Mouse (Mus musculus): ENCODE measurements around the gene 1700066M21Rik.

Gene 1700066M21Rik

DNA sequence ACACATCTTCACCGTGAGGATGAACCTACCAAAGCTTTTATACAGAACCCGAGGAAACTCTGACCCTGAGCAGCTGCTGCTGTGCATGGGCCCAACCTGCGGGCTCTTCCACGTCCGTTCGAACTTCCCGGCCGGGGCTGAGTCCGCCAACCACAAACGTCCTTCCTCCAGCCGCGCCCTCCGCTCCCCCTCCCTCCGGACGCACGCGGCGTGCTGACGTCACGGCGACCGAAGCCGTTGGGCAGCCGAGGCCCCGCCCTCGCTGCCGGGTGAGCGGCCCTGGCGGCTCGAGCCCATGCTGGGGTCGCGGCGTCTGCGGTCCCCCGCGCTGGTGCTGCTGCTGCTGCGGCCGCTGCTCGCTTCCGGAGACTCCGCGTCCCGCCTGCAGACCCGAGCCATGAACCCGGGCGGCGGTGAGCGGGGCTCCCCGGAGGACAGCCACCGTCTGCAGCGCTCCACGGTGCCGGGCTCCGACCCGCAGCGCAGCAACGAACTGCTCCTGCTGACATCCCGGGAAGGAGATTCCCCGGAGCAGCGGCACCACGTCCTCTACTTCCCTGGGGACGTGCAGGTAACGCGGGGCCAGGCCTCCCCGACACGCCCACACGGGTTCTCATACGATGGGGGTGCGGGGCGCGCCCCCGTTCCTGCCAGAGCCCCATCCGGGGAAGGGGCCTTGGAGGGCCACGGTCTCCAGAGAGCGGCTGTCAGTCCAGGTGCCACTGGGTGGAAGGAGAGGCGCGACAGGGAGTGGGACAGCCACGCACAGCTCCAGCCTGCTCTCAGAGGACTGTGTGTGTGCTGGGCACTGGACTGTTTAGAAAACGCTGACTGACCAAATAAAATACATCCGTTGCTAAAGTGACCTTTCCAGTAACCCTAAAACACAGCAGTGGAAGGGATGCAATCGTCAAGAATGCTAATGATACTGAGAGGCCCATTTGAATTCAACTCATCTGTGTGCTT, at the start of gene 1700066M21Rik:
TSS of gene 1700066M21Rik (plus strand) at position 245 of the 966 bp plus-strand sequence.
- DNase-seq (ENCODE audit: low read depth, low spot score), result peak; percentile 94

DNA sequence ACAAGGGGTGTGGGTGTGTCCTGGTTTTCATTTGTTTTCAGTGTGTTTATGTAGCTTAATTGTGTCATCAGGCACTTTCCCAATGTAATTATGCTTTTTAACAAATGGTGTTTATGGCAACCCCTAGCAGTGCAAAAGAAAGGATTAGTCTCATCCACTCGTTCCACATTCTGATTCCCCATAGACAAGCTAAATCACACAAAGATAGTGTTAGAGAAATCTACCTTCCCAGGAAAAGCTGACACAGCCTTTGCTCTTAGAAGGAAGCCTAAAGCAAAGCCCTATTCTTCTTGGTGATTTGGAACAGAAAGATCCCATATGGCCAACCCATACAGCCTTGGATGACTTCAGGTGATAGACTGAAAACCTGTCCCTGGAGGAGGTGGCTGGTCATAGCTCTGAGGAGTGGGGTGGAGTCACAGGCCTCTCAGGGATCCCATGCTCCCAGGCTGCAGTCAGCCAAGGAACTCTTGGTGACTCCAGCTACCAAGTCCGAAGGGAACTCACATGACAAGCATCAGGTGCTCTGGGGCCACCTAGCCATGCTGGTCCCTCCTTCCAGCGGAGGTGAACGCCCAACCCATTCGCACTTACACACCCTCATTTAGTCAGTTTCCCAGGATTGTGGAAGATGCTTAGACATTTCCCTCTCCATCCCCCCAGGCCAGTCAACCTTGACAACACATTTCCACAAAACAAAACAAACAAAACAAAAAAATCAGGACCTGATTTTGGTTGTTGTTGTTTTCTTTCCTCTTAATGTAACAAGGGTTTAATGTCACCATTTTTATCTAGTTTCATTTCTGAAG, 47.9 kb upstream of the 1700066M21Rik start:
- no peak for DNase-seq (ENCODE audit: low read depth, low spot score)

DNA sequence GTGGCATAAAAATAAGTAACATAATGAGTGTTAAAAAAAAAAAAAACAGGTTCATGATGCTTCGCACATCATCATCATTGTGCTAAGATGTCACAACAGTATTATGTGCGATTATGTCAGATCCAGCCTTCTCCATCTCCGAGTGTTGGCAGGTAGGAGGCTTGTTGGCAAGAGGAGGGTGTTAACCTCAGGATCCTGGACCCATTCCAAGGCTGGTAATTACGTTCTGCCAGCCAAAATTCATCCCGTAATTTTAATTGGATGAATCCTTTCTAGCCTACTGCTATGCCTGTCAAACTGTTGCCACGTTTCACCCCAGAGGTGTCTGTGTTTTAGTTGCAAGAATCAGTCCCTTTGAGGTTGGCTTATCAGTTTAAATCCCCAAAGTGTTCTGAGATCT, 47.2 kb upstream of the 1700066M21Rik start:
- no peak for DNase-seq (ENCODE audit: low read depth, low spot score)

DNA sequence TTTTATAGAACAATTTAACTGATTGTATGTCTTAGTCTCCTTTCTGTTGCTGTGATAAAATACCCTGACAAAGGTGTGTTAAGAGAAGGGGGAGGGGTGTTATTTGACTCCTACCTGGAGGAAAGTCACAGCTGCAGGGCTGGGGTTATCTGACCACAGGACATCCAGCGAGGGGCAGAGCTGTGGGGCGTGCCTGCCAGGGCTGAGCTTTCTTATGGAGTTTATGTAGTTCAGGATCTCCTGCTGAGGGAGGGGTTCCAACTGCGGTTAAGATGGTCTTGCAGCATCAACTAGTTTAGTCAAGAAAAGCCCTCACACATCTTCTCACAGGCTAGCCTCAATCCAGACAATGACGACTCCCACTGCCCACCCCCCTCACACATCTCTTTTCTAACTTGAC, 45.4 kb upstream of the 1700066M21Rik start:
- no peak for DNase-seq (ENCODE audit: low read depth, low spot score)

DNA sequence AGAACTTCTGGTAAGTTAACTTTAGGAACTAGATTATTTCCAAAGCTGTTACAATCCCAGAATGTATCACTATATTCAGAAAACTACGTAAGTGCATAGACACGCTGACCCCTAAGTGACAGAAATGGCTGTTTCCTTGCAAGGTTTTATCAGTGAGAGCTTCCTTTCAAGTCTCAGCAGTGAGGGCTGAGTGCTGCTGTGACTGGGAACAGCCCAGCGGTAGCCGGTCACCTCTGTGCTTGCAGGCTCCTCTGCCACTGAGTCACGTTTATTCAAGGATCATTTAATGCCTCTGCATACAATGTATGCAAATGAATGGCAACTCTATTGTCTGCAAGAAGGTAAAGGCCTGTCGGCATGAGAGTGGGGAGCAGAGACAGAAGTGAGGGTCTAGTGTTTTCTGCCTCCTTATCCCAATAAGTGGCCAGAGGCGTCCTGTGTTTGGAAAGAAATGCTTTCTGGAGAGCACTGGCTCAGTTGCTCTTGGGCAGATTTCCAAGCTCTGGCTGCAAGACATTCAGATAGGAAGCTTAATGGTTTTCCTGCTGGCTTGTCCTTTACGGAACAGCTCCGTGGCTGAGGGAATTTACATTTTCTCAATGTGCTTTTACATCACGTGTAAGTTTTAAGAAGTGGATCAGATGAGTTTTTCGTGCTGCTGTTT, 43.7 kb upstream of the 1700066M21Rik start:
- DNase-seq (ENCODE audit: low read depth, low spot score), result no peak

DNA sequence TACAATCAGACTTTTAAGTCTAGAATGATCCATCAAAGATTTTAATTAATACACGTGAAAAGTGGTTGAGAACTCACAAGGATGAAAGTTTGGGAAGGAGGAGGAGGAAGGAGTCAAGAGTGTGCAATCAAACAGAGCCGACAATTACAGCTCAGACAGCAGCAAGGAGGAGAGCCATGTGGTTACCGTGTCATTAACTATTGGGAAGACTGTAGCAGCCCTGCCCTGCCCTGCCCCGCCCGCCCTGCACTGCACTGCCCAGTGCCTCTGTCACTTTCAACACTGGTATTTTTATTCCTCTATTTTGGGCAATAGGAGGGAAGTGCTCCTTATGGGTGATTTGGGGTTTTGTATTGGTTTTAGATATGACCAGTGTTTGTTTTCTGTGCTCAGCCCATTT, 42.2 kb upstream of the 1700066M21Rik start:
- DNase-seq (ENCODE audit: low read depth, low spot score), result no peak

DNA sequence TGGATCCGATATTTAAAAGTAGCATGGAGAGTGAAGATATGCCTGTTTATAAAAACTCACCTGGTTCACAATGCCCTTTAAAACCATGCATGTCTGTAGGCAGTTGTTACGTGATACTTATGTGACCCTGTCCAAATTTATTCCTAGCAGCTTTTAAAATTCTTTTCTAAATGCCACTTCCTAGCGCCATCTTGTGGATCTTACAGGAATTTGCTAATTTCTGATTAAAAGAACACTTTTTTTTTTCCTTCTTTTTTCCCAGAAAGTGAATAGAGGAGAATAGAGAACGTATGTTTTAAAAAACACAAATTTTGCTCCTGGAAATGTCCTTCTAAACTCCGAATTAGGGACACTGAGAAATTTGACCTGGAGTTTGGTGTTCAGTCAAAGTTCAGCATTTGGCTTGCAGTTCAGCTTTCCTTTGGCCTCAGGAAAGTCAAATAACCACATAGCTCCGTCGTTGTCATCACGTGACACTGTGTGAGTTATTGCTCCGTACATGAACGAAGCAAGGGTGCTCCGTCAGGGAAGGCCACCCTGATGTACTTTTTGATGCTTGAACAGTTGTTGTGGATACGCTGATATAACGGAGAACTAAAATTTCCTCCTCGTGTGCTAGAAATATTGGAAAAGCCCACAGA, 38.1 kb upstream of the 1700066M21Rik start:
- DNase-seq (ENCODE audit: low read depth, low spot score), result peak; percentile 30

DNA sequence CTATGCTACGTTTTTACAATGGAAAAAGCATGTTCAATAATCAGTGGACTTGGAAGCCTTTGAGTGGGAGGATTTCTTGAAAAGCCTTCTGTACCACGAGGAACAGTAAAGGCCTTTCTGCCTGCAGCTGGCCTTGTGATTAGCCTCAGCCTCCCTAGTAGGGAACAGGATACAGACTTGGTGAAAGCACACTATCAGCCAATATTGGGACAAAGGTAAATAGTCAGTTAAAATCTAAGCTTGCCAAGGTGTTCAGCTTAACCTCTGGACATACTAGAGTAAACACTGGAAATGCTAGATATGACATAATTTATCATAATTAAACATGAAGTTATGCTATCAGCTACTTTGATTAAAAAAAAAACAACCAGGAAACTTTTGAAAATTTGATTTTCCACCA, 36.2 kb upstream of the 1700066M21Rik start:
- DNase-seq (ENCODE audit: low read depth, low spot score), result no peak

DNA sequence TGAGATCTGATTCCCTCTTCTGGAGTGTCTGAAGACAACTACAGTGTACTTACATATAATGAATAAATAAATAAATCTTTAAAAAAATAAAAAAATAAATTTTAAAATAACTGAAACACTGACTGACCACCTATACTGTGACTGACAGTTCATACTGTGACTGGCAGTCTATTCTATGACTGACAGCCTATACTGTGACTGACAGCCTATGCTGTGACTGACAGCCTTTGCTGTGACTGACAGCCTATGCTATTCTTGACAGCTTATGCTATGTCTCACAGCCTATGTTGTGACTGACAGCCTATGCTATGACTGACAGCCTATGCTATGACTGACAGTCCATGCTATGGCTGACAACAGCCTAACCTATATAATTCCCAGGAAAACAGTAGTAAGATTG, 29.9 kb upstream of the 1700066M21Rik start:
- no peak for DNase-seq (ENCODE audit: low read depth, low spot score)

DNA sequence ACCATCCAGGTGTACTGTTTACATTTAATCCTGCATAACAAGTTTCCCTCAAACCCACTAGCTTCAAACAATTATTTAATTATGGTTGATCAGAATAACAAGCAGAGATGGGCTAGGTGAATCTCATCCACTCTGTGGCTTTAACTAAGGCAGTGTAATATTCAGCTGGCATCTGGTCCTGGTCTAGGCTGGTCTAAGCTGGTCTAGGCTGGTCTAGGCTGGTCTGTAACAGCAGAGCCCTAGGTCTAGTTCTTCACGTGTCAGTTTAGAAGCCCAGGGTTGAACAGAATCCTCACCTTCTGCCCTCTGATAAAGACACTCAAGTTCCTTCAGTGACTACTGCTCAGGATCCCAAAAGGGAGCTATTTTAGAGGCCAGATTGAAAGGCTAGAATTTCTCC, 25.5 kb upstream of the 1700066M21Rik start:
- no peak for DNase-seq (ENCODE audit: low read depth, low spot score)

DNA sequence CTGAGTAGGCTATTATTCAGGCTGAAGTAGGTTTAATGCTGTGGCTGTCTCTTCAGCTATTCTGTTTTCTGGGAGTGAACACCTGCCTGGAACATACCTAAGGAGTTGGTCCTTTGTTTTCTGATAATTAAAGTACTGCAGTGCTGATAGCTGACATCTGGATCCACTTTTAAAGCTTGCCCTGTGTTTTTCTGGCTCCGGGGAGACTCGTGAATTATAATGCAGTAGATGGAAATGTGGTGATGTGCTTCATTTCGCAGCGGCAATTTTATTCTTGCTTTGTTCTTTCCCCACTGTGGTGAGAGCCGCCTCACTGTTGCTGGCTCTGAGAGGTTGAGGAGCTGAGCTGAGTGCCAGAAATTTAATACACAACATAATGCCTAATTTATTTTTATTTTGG, 18.9 kb upstream of the 1700066M21Rik start:
- no peak for DNase-seq (ENCODE audit: low read depth, low spot score)

DNA sequence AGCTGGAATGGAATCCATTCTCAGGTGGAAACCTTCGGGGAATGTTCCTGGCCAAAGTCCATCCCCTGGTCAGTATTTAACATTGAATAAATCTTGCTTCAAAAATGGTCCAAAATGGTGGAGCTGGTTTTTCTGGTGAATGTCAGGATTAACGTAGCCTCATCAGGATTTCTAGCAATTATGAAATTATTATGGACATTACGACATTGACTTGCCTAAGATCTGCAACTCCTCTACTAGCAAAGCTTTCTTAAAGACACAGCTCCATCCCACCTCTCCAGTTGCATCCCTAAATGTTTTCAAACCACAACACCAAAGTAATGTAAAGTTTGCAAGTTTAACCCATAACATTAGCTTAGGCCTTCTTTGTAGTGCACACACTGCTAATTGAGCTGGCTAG, 10.0 kb upstream of the 1700066M21Rik start:
- no peak for DNase-seq (ENCODE audit: low read depth, low spot score)

DNA sequence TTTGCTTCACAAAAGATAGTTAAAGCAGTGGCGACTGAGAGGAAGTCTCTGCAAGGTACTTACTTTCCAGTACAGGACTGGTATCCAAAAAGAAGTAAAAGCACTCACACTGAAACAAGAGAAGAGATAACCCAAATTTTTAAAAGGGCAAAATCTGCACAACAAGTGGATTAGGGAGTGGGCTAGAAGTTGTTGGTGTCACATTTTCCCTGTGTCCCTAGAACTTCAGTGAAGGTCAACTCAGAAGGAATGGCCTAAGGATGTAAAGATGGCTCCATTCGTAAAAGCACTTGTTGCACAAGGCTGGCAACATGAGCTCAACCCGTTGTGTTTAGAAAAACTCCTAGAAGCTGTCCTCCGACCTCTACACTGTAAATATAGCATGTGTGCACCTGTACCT, 8.3 kb upstream of the 1700066M21Rik start:
- DNase-seq (ENCODE audit: low read depth, low spot score), result no peak

DNA sequence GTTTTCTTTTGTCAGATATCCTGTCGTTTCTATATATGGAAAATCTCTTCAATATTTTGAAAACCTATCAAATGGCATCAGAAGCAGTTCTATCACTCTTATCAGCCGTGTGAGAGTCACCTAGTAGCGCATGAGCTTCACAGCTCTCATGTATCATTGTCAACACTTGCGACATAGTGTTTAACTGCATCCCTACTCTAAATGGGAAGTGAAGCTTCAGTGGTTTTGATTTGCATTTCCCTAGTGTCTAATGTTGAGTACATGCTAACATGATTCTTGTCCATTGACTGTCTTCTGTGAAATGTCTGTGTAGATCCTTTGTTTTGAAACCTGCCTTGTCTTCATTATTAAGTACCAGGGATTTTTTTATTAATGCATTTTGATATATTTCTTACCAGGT, 7.0 kb upstream of the 1700066M21Rik start:
- DNase-seq (ENCODE audit: low read depth, low spot score), result no peak

DNA sequence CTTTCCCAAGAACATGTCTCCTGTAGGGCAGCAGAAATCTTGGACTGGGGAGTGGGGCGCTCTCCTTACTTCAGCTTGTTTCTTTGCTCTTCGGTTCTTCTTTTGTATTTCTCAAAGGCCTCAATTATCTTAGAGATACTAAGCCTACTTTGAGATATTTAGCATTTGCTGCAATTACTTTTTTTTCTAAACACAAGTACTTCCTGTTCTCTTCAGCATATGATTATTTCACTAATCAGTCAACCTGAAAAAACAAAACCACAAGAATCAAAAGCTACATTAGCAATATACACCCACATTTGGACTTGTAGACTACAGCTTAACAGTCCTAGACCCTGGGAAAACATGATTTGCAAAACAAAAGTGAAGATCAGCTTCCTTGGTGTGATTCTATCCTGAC, 2.1 kb upstream of the 1700066M21Rik start:
- peak; percentile 20 for DNase-seq (ENCODE audit: low read depth, low spot score)

DNA sequence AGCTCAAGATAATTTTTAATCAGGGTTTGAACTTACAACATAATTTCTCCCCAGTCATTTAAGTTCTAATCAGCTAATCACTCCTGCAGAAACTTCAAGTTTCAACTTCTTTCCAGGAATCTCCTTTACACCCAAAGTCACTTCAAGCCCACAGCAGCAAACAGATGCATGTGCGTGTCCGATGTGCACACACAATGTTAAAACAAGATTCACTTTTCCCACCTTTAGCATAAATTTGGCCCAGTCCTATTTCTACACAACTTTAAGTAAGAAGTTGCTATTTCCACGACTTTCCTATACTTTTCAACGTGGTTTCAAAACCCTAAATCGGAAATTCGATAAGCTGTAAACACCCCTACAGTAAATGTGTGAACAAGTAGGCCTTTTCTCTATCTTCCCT, 614 bp upstream of the 1700066M21Rik start:
- DNase-seq (ENCODE audit: low read depth, low spot score), result peak; percentile 31

DNA sequence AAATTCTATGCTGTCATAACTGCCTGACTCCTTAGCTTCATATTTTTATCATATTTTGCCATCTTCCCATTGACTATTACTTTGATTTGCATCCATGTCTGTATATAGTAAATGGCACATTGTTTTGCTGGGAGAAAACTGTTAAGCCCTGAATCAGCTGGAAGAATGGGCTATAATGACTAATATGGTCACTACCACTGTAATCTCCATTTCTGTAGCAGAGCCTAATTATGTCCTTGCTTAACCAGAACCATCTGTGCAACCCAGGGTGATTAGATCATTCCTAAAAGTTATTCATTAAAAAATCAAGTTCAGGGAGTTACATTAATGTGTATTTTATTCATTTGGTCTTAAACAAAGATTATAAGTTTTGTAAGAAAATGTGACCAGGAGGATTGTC, 9.1 kb downstream of the 1700066M21Rik start:
- no peak for DNase-seq (ENCODE audit: low read depth, low spot score)

DNA sequence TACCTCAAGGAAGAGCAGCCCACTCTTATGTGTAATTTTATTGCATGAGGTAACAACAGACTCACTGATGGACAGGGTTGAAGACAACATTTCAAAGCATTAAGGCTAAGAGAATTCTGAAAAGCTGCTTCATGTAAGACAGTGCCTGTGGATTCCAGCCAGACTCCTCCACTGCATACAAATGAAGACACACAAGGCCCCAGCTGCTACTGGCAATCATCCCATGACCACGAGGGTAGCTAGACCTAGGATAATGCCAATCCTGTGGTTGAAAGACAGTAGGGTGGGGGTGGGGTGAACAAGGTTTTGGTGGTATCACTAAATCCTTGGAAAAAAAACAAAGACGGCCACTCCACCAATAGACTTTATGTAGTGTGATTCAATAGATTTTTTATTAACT, 10.5 kb downstream of the 1700066M21Rik start:
- no peak for DNase-seq (ENCODE audit: low read depth, low spot score)

DNA sequence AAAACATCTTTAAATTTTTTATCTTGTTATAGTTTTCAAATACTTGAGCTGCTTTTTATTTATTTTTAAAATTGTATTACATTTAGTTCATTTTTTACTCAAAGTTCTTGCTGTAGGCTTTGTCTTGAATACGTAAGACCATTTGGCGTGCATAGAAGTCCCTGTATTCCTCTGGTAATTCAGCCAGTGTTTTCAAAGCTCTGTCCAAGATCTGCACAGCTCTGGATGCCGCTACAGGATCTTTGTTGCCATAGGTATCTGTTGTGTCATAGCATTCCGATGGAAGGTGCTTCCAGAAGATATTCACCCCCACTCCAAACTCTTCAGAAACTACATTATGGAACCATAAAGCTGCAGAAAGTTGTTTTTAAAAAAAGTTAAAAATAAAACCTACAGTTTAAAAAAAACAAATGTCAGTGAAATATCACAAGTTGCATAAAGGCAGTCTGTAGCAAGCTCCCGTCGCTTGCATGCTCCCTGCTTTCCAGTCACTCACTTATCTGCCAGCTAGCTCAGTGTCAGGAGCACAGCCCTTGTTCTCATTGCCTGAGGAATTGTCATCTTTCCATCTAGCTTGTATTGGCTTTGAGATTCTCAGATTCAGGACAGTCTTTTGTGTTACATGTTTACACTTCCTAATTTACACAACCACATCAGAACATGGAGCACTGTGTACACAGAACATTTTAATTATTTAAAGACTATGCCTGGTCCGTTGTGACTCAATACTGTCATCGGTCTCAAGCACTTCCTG, 11.2 kb downstream of the 1700066M21Rik start:
- DNase-seq (ENCODE audit: low read depth, low spot score), result no peak

DNA sequence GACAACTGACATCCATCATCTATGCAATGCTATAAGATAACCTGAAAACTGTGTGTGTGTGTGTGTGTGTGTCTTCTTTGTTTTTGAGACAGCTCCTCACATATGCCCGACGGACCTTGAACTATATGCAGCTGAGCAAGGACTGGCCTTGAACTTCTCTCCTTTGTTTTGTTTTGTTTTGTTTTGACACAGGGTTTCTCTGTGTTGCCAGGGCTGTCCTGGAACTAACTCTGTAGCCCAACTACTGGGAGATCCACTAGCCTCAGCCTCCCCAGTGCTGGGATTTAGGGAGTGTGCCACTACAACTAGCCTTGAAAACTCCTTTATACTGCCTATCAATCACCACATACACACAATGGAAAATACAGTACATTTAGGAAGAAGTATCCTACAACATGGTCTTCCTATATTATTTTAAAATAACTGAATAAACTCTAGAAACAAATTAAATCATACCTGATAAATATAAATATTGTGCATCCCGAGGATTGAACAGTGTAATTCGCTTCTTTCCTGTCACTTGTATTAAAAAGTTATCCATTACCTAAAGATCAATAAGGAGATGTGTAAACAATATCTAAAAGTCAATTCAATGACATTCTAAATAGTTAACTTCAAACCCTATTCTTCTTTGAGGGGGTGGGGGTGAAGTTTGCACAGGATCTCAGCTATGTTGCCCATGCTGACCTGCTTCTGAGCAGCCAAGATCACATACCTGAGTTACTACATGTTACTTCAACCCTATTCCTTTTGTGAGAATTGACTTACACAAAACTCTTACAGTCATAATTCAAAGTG, 13.8 kb downstream of the 1700066M21Rik start:
- DNase-seq (ENCODE audit: low read depth, low spot score), result no peak
